Mouse (Mus musculus) intestine, postnatal 0 days (tissue): Measurements from ENCODE around the gene Ywhah. TPM values are rescaled to one million over a fixed set of nuclear protein-coding genes. Genes with fewer than 3 reads are reported as not detected.

Experiments used
- ATAC-seq: fragments of 200-750 bp; cut with Nextera tagmentation; 2 replicates; pipeline ENCODE4 v1.8.0; 2017; ENCODE audit warnings: mild to moderate bottlenecking, moderate TSS enrichment, moderate library complexity
- H3K27ac ChIP-seq: fragments of 300-500 bp; sonication (generic); 2 replicates; pipeline ENCODE4 v1.5.1; 2014; ENCODE audit warnings: mild to moderate bottlenecking, low read depth, low read length, moderate library complexity
- H3K27me3 ChIP-seq: fragments of 300-500 bp; sonication (generic); replicated peaks from 2 replicates; pipeline ENCODE4 v1.6.1; 2014; ENCODE audit warnings: low read length, mixed read lengths; ENCODE audit not compliant: control insufficient read depth, insufficient read depth
- H3K36me3 ChIP-seq: fragments of 300-500 bp; sonication (generic); 2 replicates; pipeline ENCODE4 v1.6.1; 2014; ENCODE audit warnings: mild to moderate bottlenecking, moderate library complexity; ENCODE audit not compliant: control insufficient read depth, insufficient read depth
- H3K4me1 ChIP-seq: fragments of 300-500 bp; sonication (generic); replicated peaks from 2 replicates; pipeline ENCODE4 v1.6.1; 2014; ENCODE audit warnings: antibody characterized with exemption, low read length, mixed read lengths; ENCODE audit not compliant: control insufficient read depth, insufficient read depth
- H3K4me2 ChIP-seq: fragments of 300-500 bp; sonication (generic); replicated peaks from 2 replicates; pipeline ENCODE4 v1.6.1; 2014; ENCODE audit warnings: low read depth, mild to moderate bottlenecking, moderate library complexity
- H3K4me3 ChIP-seq: fragments of 300-500 bp; sonication (generic); 2 replicates; pipeline ENCODE4 v1.5.1; 2014; ENCODE audit warnings: low read depth, low read length
- H3K9ac ChIP-seq: fragments of 300-500 bp; sonication (generic); 2 replicates; pipeline ENCODE4 v1.6.1; 2014; ENCODE audit warnings: mild to moderate bottlenecking, low read depth, low read length
- H3K9me3 ChIP-seq: fragments of 300-500 bp; sonication (generic); 2 replicates; pipeline ENCODE4 v1.6.1; 2016; ENCODE audit warnings: mixed run types; ENCODE audit not compliant: control insufficient read depth
- CTCF ChIP-seq: sonication (generic); IDR thresholded peaks from 2 replicates; pipeline ENCODE4 v1.5.1; 2016; ENCODE audit warnings: low read depth, mild to moderate bottlenecking, control low read depth, antibody characterized with exemption, moderate library complexity
- WGBS: fragments of 180-500 bp; shearing (Covaris S2); extraction: QIAGEN DNeasy Blood & Tissue Kit; methylation state at CpG from one replicate; pipeline ENCODE4 v1.1.7; 2014; 5-methylcytosine and 5-hydroxymethylcytosine counted together
- polyA plus RNA-seq: library from polyadenylated mRNA; unstranded; fragments of >200 nt; fragmentation: Nextera tagmentation; extraction: Ambion mirVana; gene quantifications from 2 replicates; pipeline ENCODE4 v1.2.1, GENCODE M21; 2015

Ywhah gene
- polyA plus RNA-seq, 1 experiment from 2014 or later = 260 TPM

GRCm38 (mm10) chr5:33019426-33019821 is 808 bp downstream of the Ywhah start:
- no peaks in the 10 kb centered on the region for H3K27me3 ChIP-seq
- peak overlapping the region; percentile 76 for H3K4me3 ChIP-seq
- no peak for ATAC-seq
- no peaks in the 10 kb centered on the region for H3K9me3 ChIP-seq
- H3K4me1 ChIP-seq = 0 out of 2 replicates have a peak, but pooled peaks cover 4% of the 10 kb centered on the region
- H3K9ac ChIP-seq = peak overlapping the region; percentile 92
- peak overlapping the region; percentile 88 for H3K4me2 ChIP-seq
- H3K27ac ChIP-seq = peak overlapping the region; percentile 97
- under 1% methylated on average over 12 of the region's 12 CpGs for WGBS
- no peaks in the 10 kb centered on the region; the same call in 1 of the 2 replicates for H3K36me3 ChIP-seq
- TF ChIP-seq CTCF = no peak

GRCm38 (mm10) chr5:33021622-33022021 is 3.0 kb downstream of the Ywhah start:
- Histone ChIP-seq H3K4me3 (no peak overlapping the region), H3K27ac (no peak overlapping the region), H3K27me3 (no peaks in the 10 kb centered on the region), H3K36me3 (peaks cover 11% of the 10 kb centered on the region; the same call in 1 of the 2 replicates), H3K9me3 (no peaks in the 10 kb centered on the region), H3K4me1 (0 out of 2 replicates have a peak, but pooled peaks cover 4% of the 10 kb centered on the region), H3K9ac (no peak overlapping the region), H3K4me2 (no peak overlapping the region)
- TF ChIP-seq CTCF = peak; percentile 68
- ATAC-seq = no peak
- 74% methylated on average over 2 of the region's 2 CpGs for WGBS

GRCm38 (mm10) chr5:33023337-33023736 is 4.7 kb downstream of the Ywhah start:
- Histone ChIP-seq H3K9ac (no peak overlapping the region), H3K27ac (no peak overlapping the region), H3K4me3 (no peak overlapping the region), H3K36me3 (peaks cover 16% of the 10 kb centered on the region), H3K9me3 (no peaks in the 10 kb centered on the region), H3K4me2 (no peak overlapping the region), H3K27me3 (no peaks in the 10 kb centered on the region), H3K4me1 (0 out of 2 replicates have a peak, but pooled peaks cover 4% of the 10 kb centered on the region)
- no peak for TF ChIP-seq CTCF
- 84% methylated on average over 4 of the region's 4 CpGs for WGBS
- ATAC-seq = no peak

GRCm38 (mm10) chr5:33024474-33024873 is 5.9 kb downstream of the Ywhah start:
- H3K4me1 ChIP-seq = 0 out of 2 replicates have a peak, but pooled peaks cover 4% of the 10 kb centered on the region
- no peak overlapping the region for H3K9ac ChIP-seq
- H3K4me3 ChIP-seq = no peak overlapping the region
- H3K9me3 ChIP-seq = no peaks in the 10 kb centered on the region
- ATAC-seq = 0 out of 2 replicates have a peak, but pooled peaks have one; percentile 35
- no peak overlapping the region for H3K4me2 ChIP-seq
- no peaks in the 10 kb centered on the region for H3K27me3 ChIP-seq
- peak overlapping the region; percentile 11; the same call in 1 of the 2 replicates for H3K27ac ChIP-seq
- H3K36me3 ChIP-seq = peaks cover 27% of the 10 kb centered on the region
- no peak for TF ChIP-seq CTCF
- 24% methylated on average over 5 of the region's 5 CpGs for WGBS

- H3K36me3 ChIP-seq = peaks cover 27% of the 10 kb centered on the region
- H3K27me3 ChIP-seq = no peaks in the 10 kb centered on the region
- no peak for TF ChIP-seq CTCF
- no peak for ATAC-seq
- H3K9ac ChIP-seq = no peak overlapping the region
- no peaks in the 10 kb centered on the region for H3K9me3 ChIP-seq
- H3K4me3 ChIP-seq = no peak overlapping the region
- no peak overlapping the region for H3K27ac ChIP-seq
- 0 out of 2 replicates have a peak, but pooled peaks cover 7% of the 10 kb centered on the region for H3K4me1 ChIP-seq
- no peak overlapping the region for H3K4me2 ChIP-seq
- 81% methylated on average over 2 of the region's 2 CpGs for WGBS
These were observed 10.0 kb downstream of the Ywhah start for GRCm38 (mm10) chr5:33028656-33029055.

GRCm38 (mm10) chr5:33030425-33031175 is 12.0 kb downstream of the Ywhah start:
- no peak for ATAC-seq
- no peaks in the 10 kb centered on the region for H3K9me3 ChIP-seq

More at GRCm38 (mm10) chr5:33030425-33031175, 12.0 kb downstream of the Ywhah start:
- H3K27me3 ChIP-seq = no peaks in the 10 kb centered on the region
- no peak overlapping the region for H3K27ac ChIP-seq
- H3K4me1 ChIP-seq = 0 out of 2 replicates have a peak, but pooled peaks cover 3% of the 10 kb centered on the region
- H3K4me2 ChIP-seq = no peak overlapping the region
- no peak for TF ChIP-seq CTCF
- H3K36me3 ChIP-seq = peaks cover 21% of the 10 kb centered on the region
- no peak overlapping the region for H3K9ac ChIP-seq
- 65% methylated on average over 4 of the region's 4 CpGs for WGBS
- no peak overlapping the region for H3K4me3 ChIP-seq
